Mouse (Mus musculus) liver, embryonic 14.5 days (tissue): Measurements from ENCODE around the gene Fgfr2. TPM values are rescaled to one million over a fixed set of nuclear protein-coding genes. Genes with fewer than 3 reads are reported as not detected.

Experiments used
- ATAC-seq: fragments of 200-750 bp; cut with Nextera tagmentation; 2 replicates; pipeline ENCODE4 v1.8.0; 2017; ENCODE audit warnings: moderate number of reproducible peaks, mild to moderate bottlenecking, moderate library complexity; ENCODE audit not compliant: insufficient read depth
- DNase-seq, 3 experiments: peaks; one replicate each; pipeline ENCODE4 v3.0.0-alpha.2; 2012 to 2013; ENCODE audit warnings: low read depth in 3 of 3, low spot score in 3 of 3
- H3K27ac ChIP-seq: fragments of 300-500 bp; sonication (generic); 2 replicates; pipeline ENCODE4 v1.5.1; 2014; ENCODE audit warnings: moderate library complexity, mild to moderate bottlenecking, control low read depth, inconsistent platforms
- H3K27me3 ChIP-seq: fragments of 300-500 bp; sonication (generic); 2 replicates; pipeline ENCODE4 v1.6.1; 2014; ENCODE audit warnings: mild to moderate bottlenecking, low read length, moderate library complexity; ENCODE audit not compliant: control insufficient read depth, insufficient read depth
- H3K36me3 ChIP-seq: fragments of 300-500 bp; sonication (generic); replicated peaks from 2 replicates; pipeline ENCODE4 v1.6.1; 2014; ENCODE audit warnings: low read depth; ENCODE audit not compliant: control insufficient read depth, insufficient read depth
- H3K4me1 ChIP-seq, 2 experiments: fragments of 200-500 bp in 1 of 2; fragments of 300-500 bp in 1 of 2; sonication (generic) in 1 of 2; replicated peaks; 2 replicates each; pipeline ENCODE4 v1.6.1; 2012 to 2014; ENCODE audit warnings: antibody characterized with exemption in 1 of 2, inconsistent platforms in 1 of 2, low read length in 1 of 2; ENCODE audit not compliant: control insufficient read depth in 2 of 2, insufficient read depth in 2 of 2
- H3K4me2 ChIP-seq: fragments of 300-500 bp; sonication (generic); 2 replicates; pipeline ENCODE4 v1.6.1; 2014; ENCODE audit warnings: low read depth, mild to moderate bottlenecking, control low read depth, moderate library complexity
- H3K4me3 ChIP-seq, 2 experiments: fragments of 200-500 bp in 1 of 2; fragments of 300-500 bp in 1 of 2; sonication (generic) in 1 of 2; 2 replicates each; pipeline ENCODE4 v1.5.1; 2012 to 2014; ENCODE audit warnings: low read depth in 2 of 2, low read length in 2 of 2, mild to moderate bottlenecking in 2 of 2, control low read depth in 1 of 2, inconsistent platforms in 1 of 2, moderate library complexity in 1 of 2; ENCODE audit not compliant: insufficient read depth in 1 of 2
- H3K9ac ChIP-seq: fragments of 300-500 bp; sonication (generic); replicated peaks from 2 replicates; pipeline ENCODE4 v1.6.1; 2014; ENCODE audit warnings: mild to moderate bottlenecking, control low read depth, moderate library complexity
- H3K9me3 ChIP-seq: fragments of 300-500 bp; sonication (generic); 2 replicates; pipeline ENCODE4 v1.6.1; 2016; ENCODE audit warnings: low read length, mixed read lengths; ENCODE audit not compliant: control insufficient read depth
- CTCF ChIP-seq: IDR thresholded peaks from 2 replicates; pipeline ENCODE4 v1.5.1; 2016; ENCODE audit warnings: antibody characterized with exemption, low read depth, control low read depth
- EP300 ChIP-seq: IDR thresholded peaks from 2 replicates; pipeline ENCODE4 v1.6.1; 2016; ENCODE audit warnings: antibody characterized with exemption, low read depth
- whole genome bisulfite sequencing: fragments of 180-500 bp; shearing (Covaris S2); extraction: QIAGEN DNeasy Blood & Tissue Kit; methylation state at CpG from one replicate; pipeline ENCODE4 v1.1.7; 2014; ENCODE audit not compliant: insufficient replicate concordance; 5-methylcytosine and 5-hydroxymethylcytosine counted together
- polyA plus RNA-seq, 2 experiments: library from polyadenylated mRNA; depleted of rRNA in 1 of 2; stranded (reverse) in 1 of 2; unstranded in 1 of 2; fragments of >200 nt; fragmentation: Nextera tagmentation in 1 of 2; extraction: Ambion mirVana in 1 of 2; gene quantifications; 2 replicates each; pipeline versions ENCODE4 v1.2.1 to v1.2.3; 2012 to 2014

Gene Fgfr2
- polyA plus RNA-seq, 2 experiments: 7.9 to 8.8 TPM

GRCm38 (mm10) chr7:130818813-130819212 lies 2304.3 kb downstream of the Fgfr2 start:
- H3K4me2 ChIP-seq: no peak overlapping the region
- H3K27me3 ChIP-seq: no peaks in the 10 kb centered on the region
- ATAC-seq (no peak), DNase-seq (no peak)
- H3K9me3 ChIP-seq: no peaks in the 10 kb centered on the region
- WGBS: 24% methylated on average over 5 of the region's 5 CpGs
- H3K36me3 ChIP-seq: no peaks in the 10 kb centered on the region
- H3K4me3 ChIP-seq: no peak overlapping the region
- H3K27ac ChIP-seq: no peak overlapping the region
- no peaks in the 10 kb centered on the region for H3K4me1 ChIP-seq
- TF ChIP-seq CTCF: no peak
- no peak overlapping the region for H3K9ac ChIP-seq

- no peaks in the 10 kb centered on the region for H3K27me3 ChIP-seq
- H3K27ac ChIP-seq: no peak overlapping the region
- 51% methylated on average over 7 of the region's 7 CpGs for WGBS
- no peak for TF ChIP-seq EP300
- TF ChIP-seq CTCF: no peak
- no peak overlapping the region for H3K4me3 ChIP-seq
- ATAC-seq: no peak
- H3K9me3 ChIP-seq: no peaks in the 10 kb centered on the region
- DNase-seq: no peak
- H3K36me3 ChIP-seq: no peaks in the 10 kb centered on the region
- no peak overlapping the region for H3K9ac ChIP-seq
- no peaks in the 10 kb centered on the region for H3K4me1 ChIP-seq
- H3K4me2 ChIP-seq: no peak overlapping the region
Observed at GRCm38 (mm10) chr7:130816243-130816642, 2306.9 kb downstream of the Fgfr2 start.

GRCm38 (mm10) chr7:130815601-130816000 lies 2307.5 kb downstream of the Fgfr2 start:
- ATAC-seq (no peak), DNase-seq (no peak)
- Histone ChIP-seq H3K36me3 (no peaks in the 10 kb centered on the region), H3K9ac (no peak overlapping the region), H3K27ac (no peak overlapping the region), H3K4me3 (no peak overlapping the region), H3K27me3 (no peaks in the 10 kb centered on the region), H3K9me3 (no peaks in the 10 kb centered on the region), H3K4me2 (no peak overlapping the region), H3K4me1 (no peaks in the 10 kb centered on the region)
- WGBS: 73% methylated on average over 10 of the region's 10 CpGs
- TF ChIP-seq CTCF: no peak
- no peak for TF ChIP-seq EP300

GRCm38 (mm10) chr7:130812407-130812806 lies 2310.7 kb downstream of the Fgfr2 start:
- Histone ChIP-seq H3K4me3 (no peak overlapping the region), H3K27me3 (no peaks in the 10 kb centered on the region), H3K27ac (no peak overlapping the region), H3K36me3 (no peaks in the 10 kb centered on the region), H3K9ac (no peak overlapping the region), H3K4me2 (no peak overlapping the region), H3K4me1 (no peaks in the 10 kb centered on the region), H3K9me3 (no peaks in the 10 kb centered on the region)
- no peak for TF ChIP-seq CTCF
- TF ChIP-seq EP300: no peak
- no peak for DNase-seq
- no peak for ATAC-seq
- WGBS: 29% methylated on average over 16 of the region's 16 CpGs

GRCm38 (mm10) chr7:130810238-130810637 lies 2312.9 kb downstream of the Fgfr2 start:
- Histone ChIP-seq H3K4me1 (no peaks in the 10 kb centered on the region), H3K9ac (no peak overlapping the region), H3K27ac (no peak overlapping the region), H3K36me3 (no peaks in the 10 kb centered on the region), H3K27me3 (no peaks in the 10 kb centered on the region), H3K4me3 (no peak overlapping the region), H3K9me3 (no peaks in the 10 kb centered on the region), H3K4me2 (no peak overlapping the region)
- ATAC-seq (no peak), DNase-seq (no peak)
- WGBS: 56% methylated on average over 4 of the region's 4 CpGs
- TF ChIP-seq EP300: no peak
- no peak for TF ChIP-seq CTCF
